Mouse (Mus musculus) layer of hippocampus, adult 8-10 months (tissue): ENCODE data around the gene Akna. TPM values are rescaled to one million over a fixed set of nuclear protein-coding genes. Genes with fewer than 3 reads are reported as not detected.
A peak's percentile ranks its signal among the peaks of the same experiment; 100 is the strongest.

ENCODE experiments used
- DNase-seq, 2 experiments: peaks; one replicate each; pipeline ENCODE4 v3.0.0; 2022; ENCODE audit warnings: low spot score in 2 of 2
- total RNA-seq, 4 experiments: library from RNA; stranded (reverse); gene quantifications; 2 replicates each; pipeline ENCODE4 v1.2.4; 2022

The Akna gene
- total RNA-seq, 4 experiments from 2014 or later: 3.0 to 7.6 (median 5.2) TPM

- no peak for DNase-seq
Observed at GRCm38 (mm10) chr4:63384262-63384661, 18.9 kb downstream of the Akna start.

DNA sequence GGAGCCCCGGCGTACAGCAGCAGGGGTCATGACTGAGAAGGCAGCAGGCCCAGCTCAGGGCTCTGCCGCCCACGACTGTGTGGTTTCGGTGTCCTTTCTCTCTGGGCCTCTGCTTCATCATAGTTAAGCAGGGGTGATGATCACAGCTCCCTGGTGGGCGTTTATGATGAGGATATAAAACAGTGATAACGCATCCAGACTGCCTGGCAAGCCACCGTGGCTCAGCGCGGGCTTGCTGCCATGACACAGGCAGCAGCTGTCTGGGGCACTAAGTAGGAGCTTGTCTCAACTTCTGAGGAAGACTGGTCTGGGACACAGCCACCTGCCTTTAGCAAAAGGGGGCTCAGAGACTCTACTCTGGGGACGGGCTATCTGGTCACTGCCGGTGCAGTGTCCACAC is 19.7 kb downstream of the Akna start:
- no peak for DNase-seq

DNA sequence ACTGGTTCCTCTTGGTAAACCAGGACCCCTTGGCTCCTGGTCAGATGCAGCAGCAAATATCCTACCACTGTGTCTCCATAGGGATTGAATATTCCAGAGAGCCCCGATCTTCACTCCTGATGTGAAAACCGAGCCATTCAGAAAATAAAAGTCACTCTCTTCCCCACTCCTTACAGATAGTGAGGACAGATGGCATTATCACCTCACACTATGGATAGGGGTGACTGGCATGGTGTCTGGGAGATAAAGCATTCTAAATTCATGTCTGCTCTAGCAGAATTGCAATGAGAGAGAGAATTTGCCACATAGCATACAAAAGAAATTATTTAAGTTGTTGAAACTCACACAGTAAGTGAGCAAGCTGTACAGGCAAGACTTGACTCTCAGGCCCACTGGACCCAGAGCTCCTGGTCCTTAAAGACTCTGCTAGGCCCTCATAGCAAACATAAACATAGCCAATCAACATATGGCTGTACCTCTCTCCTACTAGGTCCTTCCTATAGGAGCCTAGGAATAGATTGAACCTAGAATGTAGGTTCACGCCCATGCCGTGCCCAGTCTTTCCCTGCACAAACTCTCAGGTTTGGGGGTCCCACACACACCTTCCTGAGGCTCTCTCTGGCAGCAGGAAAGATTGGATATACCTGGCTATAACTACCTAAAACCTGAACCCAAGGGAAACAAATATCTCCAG is 20.3 kb downstream of the Akna start:
- no peak for DNase-seq

DNA sequence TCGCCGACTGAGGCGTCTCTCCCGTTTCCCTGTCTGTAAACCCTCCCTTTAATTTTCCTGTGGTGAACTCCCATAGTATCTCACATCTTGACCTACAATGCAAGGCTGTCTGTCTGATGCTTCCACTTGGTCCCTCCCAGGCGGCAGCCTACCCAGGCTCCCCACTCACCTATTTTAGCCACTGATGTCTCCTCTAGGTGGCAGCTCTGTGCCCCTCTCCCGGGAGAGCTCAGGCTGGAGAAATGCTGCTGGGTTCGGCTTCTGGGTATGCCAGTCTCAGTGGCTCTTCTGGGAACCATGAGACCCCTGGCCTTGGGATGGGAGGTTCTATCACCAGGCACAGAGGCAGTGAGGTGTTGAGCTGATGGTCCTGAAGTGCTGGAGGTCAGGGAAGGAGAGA is 25.7 kb downstream of the Akna start:
- DNase-seq: no peak

DNA sequence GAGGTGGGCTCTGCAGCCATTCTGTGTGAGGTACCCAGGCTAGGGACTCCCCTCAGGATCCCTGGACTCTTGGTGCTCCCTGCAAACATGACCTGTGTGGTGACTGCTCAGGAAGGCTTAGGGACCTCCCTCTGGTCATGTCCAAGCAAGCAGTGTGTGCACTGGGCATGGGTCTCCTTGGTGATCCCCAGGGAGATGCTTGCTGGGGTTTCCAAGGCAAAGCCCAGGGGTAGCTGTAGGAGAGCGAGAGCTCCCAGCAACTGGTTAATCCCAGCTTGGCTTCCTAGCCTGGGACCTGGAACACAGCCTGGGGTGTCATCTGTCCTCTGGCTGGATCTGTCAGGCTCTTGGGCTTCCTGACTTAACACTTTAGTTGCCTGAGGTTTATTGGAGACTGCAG is 27.8 kb downstream of the Akna start:
- no peak for DNase-seq

DNA sequence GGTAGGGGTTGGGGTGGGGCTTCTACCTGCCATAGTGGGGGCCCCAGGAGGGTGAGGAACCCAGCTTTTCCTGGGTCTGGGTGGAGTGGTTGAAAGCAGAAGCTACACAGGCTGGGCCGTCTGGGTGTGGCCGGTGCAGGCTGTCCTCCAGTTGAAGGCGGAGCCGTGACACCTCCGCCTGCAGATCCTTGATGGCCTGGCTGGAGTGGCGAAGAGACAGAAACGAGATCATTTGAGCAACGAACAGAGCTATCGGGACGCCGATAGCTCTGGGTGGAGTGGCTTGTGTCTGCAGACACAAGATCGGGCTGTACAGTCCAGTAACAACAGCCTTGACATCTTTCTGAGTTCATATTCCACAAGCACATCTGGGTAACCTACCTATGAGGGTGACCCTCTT is 28.8 kb downstream of the Akna start:
- no peak for DNase-seq

GRCm38 (mm10) chr4:63373404-63373803 is 29.8 kb downstream of the Akna start:
- DNase-seq: no peak

DNA sequence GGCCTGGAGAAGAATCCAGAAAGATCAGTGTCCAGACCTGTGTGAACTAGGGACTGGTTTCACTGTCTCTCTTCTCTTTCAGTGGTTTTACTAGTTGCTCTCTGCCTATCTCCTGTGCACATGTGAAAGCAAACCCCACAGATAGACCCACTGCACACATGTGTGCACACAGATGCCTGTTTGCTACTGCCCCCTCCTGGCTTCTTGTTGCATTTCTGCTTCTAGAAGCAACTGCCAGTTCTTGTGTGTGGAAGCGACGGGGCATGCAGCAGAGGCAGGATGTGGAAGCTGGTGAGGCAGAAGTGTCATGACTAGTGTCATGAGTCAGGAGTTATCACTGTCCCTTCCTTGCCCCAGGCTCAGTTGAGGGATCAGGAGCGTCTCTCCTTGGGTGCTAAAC is 31.3 kb downstream of the Akna start:
- DNase-seq: no peak

DNA sequence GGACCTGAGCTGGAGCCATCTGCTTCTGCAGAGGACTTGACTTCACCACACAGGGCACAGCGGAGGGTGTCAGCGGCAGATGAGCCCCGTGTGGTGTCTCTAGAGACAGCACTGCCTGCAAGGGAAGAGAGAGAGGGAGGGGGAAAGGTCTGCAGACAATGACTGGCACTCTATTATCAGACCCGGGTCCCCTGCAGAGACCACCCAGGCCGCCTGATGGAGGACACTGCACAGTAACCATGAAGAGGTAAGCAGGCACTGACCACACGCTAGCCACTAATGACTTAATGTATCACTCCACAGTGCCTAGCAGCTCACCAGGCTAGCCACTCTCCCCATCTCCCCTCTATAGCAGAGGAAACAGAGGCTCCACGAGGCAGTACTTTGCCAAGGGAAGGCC is 32.3 kb downstream of the Akna start:
- DNase-seq: no peak

- DNase-seq: peak; percentile 74 to 92
Observed at GRCm38 (mm10) chr4:63368577-63368976, 34.6 kb downstream of the Akna start.

- DNase-seq: no peak
Observed at GRCm38 (mm10) chr4:63362150-63362549, 41.0 kb downstream of the Akna start, which contains the start of gene Orm2. Orm2 (plus strand) TSS chr4:63362449.

DNA sequence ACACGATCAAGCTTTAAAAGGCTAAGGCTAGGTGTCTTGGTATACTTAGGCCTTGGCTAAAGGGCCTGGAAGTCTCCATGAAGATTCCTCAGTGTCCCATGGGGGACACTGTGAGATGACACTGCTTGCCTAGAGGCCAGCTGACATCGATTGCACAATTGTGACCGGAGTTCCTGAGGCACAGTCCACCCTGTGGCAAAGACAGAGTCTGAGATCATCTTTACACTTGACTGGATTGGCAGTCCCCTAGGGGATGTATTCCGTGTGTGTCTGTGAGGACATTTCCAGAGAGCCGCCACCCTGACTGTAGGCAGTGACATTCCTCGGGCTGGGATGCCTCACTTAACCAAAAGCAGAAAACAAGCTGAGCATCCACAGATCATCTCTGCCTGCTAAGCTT is 43.3 kb downstream of the Akna start:
- no peak for DNase-seq

- no peak for DNase-seq
Observed at GRCm38 (mm10) chr4:63356981-63357570, 46.1 kb downstream of the Akna start.

DNA sequence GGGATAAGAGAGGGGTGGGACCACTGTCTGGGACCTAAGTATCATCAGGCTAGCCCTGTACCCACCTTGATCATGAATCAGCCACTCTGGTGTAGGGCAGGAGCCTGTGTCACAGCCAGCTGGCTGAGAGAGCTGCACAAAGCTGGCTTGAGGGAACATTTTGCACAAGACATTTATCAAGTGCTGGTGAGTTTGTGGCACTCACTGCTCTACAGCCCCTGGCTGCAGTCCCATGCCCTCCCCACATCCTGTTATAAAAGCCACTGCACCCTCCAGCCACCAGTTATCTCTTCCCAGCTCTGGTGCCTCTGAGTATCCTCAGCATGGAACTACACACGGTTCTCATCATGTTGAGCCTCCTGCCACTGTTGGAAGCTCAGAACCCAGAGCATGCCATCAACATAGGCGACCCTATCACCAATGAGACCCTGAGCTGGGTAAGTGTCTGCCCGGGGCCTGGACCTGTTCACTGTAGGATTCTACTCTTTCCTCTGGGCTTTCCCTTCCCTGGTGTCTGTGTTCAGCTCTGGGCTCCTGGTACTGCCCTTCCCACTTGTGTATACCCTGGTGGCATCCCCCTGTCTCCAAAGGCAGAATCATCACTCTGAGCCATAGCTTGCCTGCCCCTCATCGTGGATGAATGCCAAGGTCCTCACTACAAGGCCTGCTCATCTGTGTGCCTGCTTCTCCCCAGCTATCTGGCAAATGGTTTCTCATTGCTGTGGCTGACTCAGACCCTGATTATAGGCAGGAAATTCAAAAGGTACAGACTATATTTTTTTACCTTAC is 47.1 kb downstream of the Akna start, which contains the start of gene Orm3:
Gene Orm3, plus strand, starts transcription at position 286 of the 789 bp plus-strand sequence.
- no peak for DNase-seq

GRCm38 (mm10) chr4:63348524-63348923 is 54.6 kb downstream of the Akna start:
- no peak for DNase-seq

- no peak for DNase-seq
Observed at GRCm38 (mm10) chr4:63346659-63347058, 56.5 kb downstream of the Akna start.

GRCm38 (mm10) chr4:63345261-63345660 is 57.9 kb downstream of the Akna start:
- DNase-seq: no peak

- DNase-seq: no peak
Observed at GRCm38 (mm10) chr4:63344295-63344694, 58.9 kb downstream of the Akna start, which contains the start of gene Orm1. Orm1 (plus strand) TSS chr4:63344560.

DNA sequence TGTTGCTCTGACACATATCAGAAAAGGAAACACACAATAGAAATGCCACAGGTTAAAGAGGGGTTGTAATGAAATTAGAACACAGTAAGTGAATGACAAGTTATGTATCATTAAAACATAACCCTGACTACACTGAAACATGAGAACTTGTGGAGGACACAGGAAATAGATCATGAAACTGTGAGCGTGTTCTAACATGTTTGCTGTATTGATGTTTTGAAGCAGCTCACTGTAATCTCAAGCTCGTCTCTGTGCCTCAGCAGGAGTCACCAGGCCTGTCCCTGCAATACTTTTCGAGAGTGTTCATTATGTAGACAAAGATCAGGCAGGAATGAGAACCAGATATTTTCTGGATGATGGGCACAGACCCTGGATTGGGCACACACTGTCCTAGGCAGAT is 59.5 kb downstream of the Akna start:
- DNase-seq: no peak

GRCm38 (mm10) chr4:63342491-63342890 is 60.7 kb downstream of the Akna start:
- DNase-seq: no peak

- DNase-seq: peak in 1 of 2 experiments; percentile 9
Observed at GRCm38 (mm10) chr4:63338414-63339076, 64.6 kb downstream of the Akna start.

- no peak for DNase-seq
Observed at GRCm38 (mm10) chr4:63333403-63333802, 69.8 kb downstream of the Akna start.
